Mouse (Mus musculus): ENCODE results near the gene Map4k3. TPM values are rescaled to one million over a fixed set of nuclear protein-coding genes. Genes with fewer than 3 reads are reported as not detected.
"Not testable (repeated sequence)": the region's sequence is repeated elsewhere in the genome, so short reads cannot be mapped to it uniquely, and the experiment has no call there.

Map4k3 gene
- polyA plus RNA-seq, 1 experiment from 2014 or later = 31.3 TPM

- Histone ChIP-seq H3K36me3 (no peaks in the 10 kb centered on the region), H3K9ac (replicated peaks) (no peak overlapping the region), H3K4me3 (no peak overlapping the region), H3K4me2 (replicated peaks) (no peak overlapping the region), H3K4me1 (no peaks in the 10 kb centered on the region; the same call in 1 of the 2 replicates), H3K27ac (replicated peaks) (no peak overlapping the region), H3K27me3 (no peaks in the 10 kb centered on the region), H3K9me3 (no peaks in the 10 kb centered on the region)
- 78% methylated on average over 5 of the region's 5 CpGs for WGBS
- no peak for ATAC-seq (ENCODE audit: low FRiP score, low read depth)
Measured at GRCm38 (mm10) chr17:80756043-80756442, 27.8 kb upstream of the Map4k3 start.

- no peaks in the 10 kb centered on the region for H3K9me3 ChIP-seq
- no peak overlapping the region for H3K4me2 ChIP-seq (replicated peaks)
- 79% methylated on average over 9 of the region's 9 CpGs for WGBS
- H3K4me1 ChIP-seq = no peaks in the 10 kb centered on the region; the same call in 1 of the 2 replicates
- H3K36me3 ChIP-seq = no peaks in the 10 kb centered on the region
- H3K27ac ChIP-seq (replicated peaks) = no peak overlapping the region
- H3K27me3 ChIP-seq = no peaks in the 10 kb centered on the region
- H3K4me3 ChIP-seq = no peak overlapping the region
- no peak overlapping the region for H3K9ac ChIP-seq (replicated peaks)
- ATAC-seq (ENCODE audit: low FRiP score, low read depth) = no peak
Measured at GRCm38 (mm10) chr17:80755076-80755871, 27.0 kb upstream of the Map4k3 start.

GRCm38 (mm10) chr17:80754589-80754988 lies 26.3 kb upstream of the Map4k3 start:
- Histone ChIP-seq H3K36me3 (no peaks in the 10 kb centered on the region), H3K9me3 (no peaks in the 10 kb centered on the region), H3K9ac (replicated peaks) (no peak overlapping the region), H3K27me3 (no peaks in the 10 kb centered on the region), H3K4me1 (no peaks in the 10 kb centered on the region; the same call in 1 of the 2 replicates), H3K4me2 (replicated peaks) (no peak overlapping the region), H3K27ac (replicated peaks) (no peak overlapping the region), H3K4me3 (no peak overlapping the region)
- no peak for ATAC-seq (ENCODE audit: low FRiP score, low read depth)
- WGBS = 78% methylated on average over 8 of the region's 8 CpGs

GRCm38 (mm10) chr17:80752466-80752865 lies 24.2 kb upstream of the Map4k3 start:
- 15% methylated on average over 1 of the region's 1 CpGs for WGBS
- Histone ChIP-seq H3K4me1 (no peaks in the 10 kb centered on the region; the same call in 1 of the 2 replicates), H3K9me3 (no peaks in the 10 kb centered on the region), H3K4me3 (no peak overlapping the region), H3K27me3 (no peaks in the 10 kb centered on the region), H3K27ac (replicated peaks) (no peak overlapping the region), H3K36me3 (no peaks in the 10 kb centered on the region), H3K4me2 (replicated peaks) (no peak overlapping the region), H3K9ac (replicated peaks) (no peak overlapping the region)
- no peak for ATAC-seq (ENCODE audit: low FRiP score, low read depth)

GRCm38 (mm10) chr17:80739421-80739820 lies 11.1 kb upstream of the Map4k3 start:
- H3K36me3 ChIP-seq = no peaks in the 10 kb centered on the region
- no peaks in the 10 kb centered on the region for H3K4me1 ChIP-seq
- no peak overlapping the region for H3K9ac ChIP-seq (replicated peaks)
- no peak overlapping the region for H3K4me3 ChIP-seq
- H3K9me3 ChIP-seq = no peaks in the 10 kb centered on the region
- 50% methylated on average over 5 of the region's 5 CpGs for WGBS
- H3K4me2 ChIP-seq (replicated peaks) = no peak overlapping the region
- H3K27ac ChIP-seq (replicated peaks) = no peak overlapping the region
- no peak for ATAC-seq (ENCODE audit: low FRiP score, low read depth)
- no peaks in the 10 kb centered on the region for H3K27me3 ChIP-seq

GRCm38 (mm10) chr17:80734700-80735099 lies 6.4 kb upstream of the Map4k3 start:
- no peak for ATAC-seq (ENCODE audit: low FRiP score, low read depth)
- Histone ChIP-seq H3K27ac (replicated peaks) (no peak overlapping the region), H3K9me3 (no peaks in the 10 kb centered on the region), H3K36me3 (no peaks in the 10 kb centered on the region), H3K4me3 (no peak overlapping the region), H3K9ac (replicated peaks) (no peak overlapping the region), H3K4me1 (no peaks in the 10 kb centered on the region), H3K4me2 (replicated peaks) (no peak overlapping the region), H3K27me3 (no peaks in the 10 kb centered on the region)
- 78% methylated on average over 6 of the region's 6 CpGs for WGBS

GRCm38 (mm10) chr17:80733121-80733800 lies 5.0 kb upstream of the Map4k3 start:
- Histone ChIP-seq H3K27me3 (no peaks in the 10 kb centered on the region), H3K4me1 (peaks cover 3% of the 10 kb centered on the region), H3K9me3 (no peaks in the 10 kb centered on the region), H3K27ac (replicated peaks) (no peak overlapping the region), H3K9ac (replicated peaks) (no peak overlapping the region), H3K4me3 (no peak overlapping the region), H3K4me2 (replicated peaks) (no peak overlapping the region), H3K36me3 (no peaks in the 10 kb centered on the region)
- no peak for ATAC-seq (ENCODE audit: low FRiP score, low read depth)
- 79% methylated on average over 12 of the region's 12 CpGs for WGBS

- no peak overlapping the region for H3K4me2 ChIP-seq (replicated peaks)
- H3K4me3 ChIP-seq = no peak overlapping the region
- no peak overlapping the region for H3K9ac ChIP-seq (replicated peaks)
- peaks cover 3% of the 10 kb centered on the region for H3K4me1 ChIP-seq
- no peaks in the 10 kb centered on the region for H3K27me3 ChIP-seq
- no peak for ATAC-seq (ENCODE audit: low FRiP score, low read depth)
- no peaks in the 10 kb centered on the region for H3K9me3 ChIP-seq
- no peaks in the 10 kb centered on the region for H3K36me3 ChIP-seq
- H3K27ac ChIP-seq (replicated peaks) = no peak overlapping the region
- WGBS = 90% methylated on average over 4 of the region's 4 CpGs
Measured at GRCm38 (mm10) chr17:80732256-80732655, 4.0 kb upstream of the Map4k3 start.

GRCm38 (mm10) chr17:80730283-80730682 lies 2.0 kb upstream of the Map4k3 start:
- H3K27ac ChIP-seq (replicated peaks); H3K4me2 ChIP-seq (replicated peaks); H3K9me3 ChIP-seq; H3K4me3 ChIP-seq; ATAC-seq (ENCODE audit: low FRiP score, low read depth); H3K27me3 ChIP-seq; H3K36me3 ChIP-seq; H3K9ac ChIP-seq (replicated peaks): not testable (repeated sequence)
- 91% methylated on average over 6 of the region's 6 CpGs for WGBS
- peaks cover 17% of the 10 kb centered on the region for H3K4me1 ChIP-seq

GRCm38 (mm10) chr17:80729825-80730224 lies 1.5 kb upstream of the Map4k3 start:
- Histone ChIP-seq H3K4me2 (replicated peaks) (no peak overlapping the region), H3K4me1 (peaks cover 18% of the 10 kb centered on the region), H3K9me3 (no peaks in the 10 kb centered on the region), H3K27ac (replicated peaks) (no peak overlapping the region), H3K4me3 (no peak overlapping the region), H3K36me3 (peaks cover 5% of the 10 kb centered on the region; the same call in 1 of the 2 replicates), H3K27me3 (no peaks in the 10 kb centered on the region), H3K9ac (replicated peaks) (no peak overlapping the region)
- WGBS = 85% methylated on average over 5 of the region's 5 CpGs
- no peak for ATAC-seq (ENCODE audit: low FRiP score, low read depth)

- H3K4me3 ChIP-seq = no peak overlapping the region
- H3K4me1 ChIP-seq = peaks cover 24% of the 10 kb centered on the region
- H3K27ac ChIP-seq (replicated peaks) = 0 out of 2 replicates have a peak overlapping the region, but pooled peaks have one; percentile 36
- no peak for ATAC-seq (ENCODE audit: low FRiP score, low read depth)
- no peaks in the 10 kb centered on the region for H3K9me3 ChIP-seq
- H3K36me3 ChIP-seq = peaks cover 5% of the 10 kb centered on the region; the same call in 1 of the 2 replicates
- H3K4me2 ChIP-seq (replicated peaks) = peak overlapping the region; percentile 66; the same call in 1 of the 2 replicates
- no peak overlapping the region for H3K9ac ChIP-seq (replicated peaks)
- H3K27me3 ChIP-seq = no peaks in the 10 kb centered on the region
- WGBS = 15% methylated on average over 9 of the region's 9 CpGs
Measured at GRCm38 (mm10) chr17:80729080-80729749, 930 bp upstream of the Map4k3 start.

Measured in midbrain, embryonic 12.5 days (tissue).